ENCODE assay signal across 24 mouse cellular contexts in the genomic region with DNA sequence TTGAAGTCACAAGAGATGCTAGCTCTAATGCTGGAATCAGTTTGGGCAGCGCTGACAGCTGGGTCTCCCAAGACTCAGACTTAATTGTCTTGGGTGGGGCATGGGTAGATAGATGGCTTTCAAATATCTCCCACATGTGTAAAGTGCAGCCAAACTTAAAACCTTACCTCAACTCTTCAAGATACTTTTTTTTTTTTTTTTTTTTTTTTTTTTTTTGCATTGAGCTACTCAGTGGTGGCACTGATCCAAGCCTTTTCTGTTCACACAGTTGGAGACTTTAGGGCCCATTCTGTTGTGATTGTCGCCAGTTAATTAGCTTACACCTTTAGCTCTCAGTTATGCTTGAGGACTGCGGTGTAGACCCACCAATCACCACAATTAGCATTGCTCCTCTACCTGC.
DNase-seq lines count a peak whose midpoint lies in the region; ATAC-seq and TF ChIP-seq lines count a peak whose summit lies in the region.
"Had no signal": no experiment of that assay in that cellular context is flagged by ENCODE, and none has a peak within 500 bp of the region (broad histone marks: within the 10 kb centered on the region; RNA-seq: fewer than 3 reads in every experiment).

No protein-coding gene starts in this region.

- no peaks in the 10 kb centered on the region for H3K4me1 ChIP-seq in hindbrain, postnatal 0 days (ENCODE audit: insufficient read depth, low read length)
- H3K4me1 ChIP-seq in hindbrain, embryonic 12.5 days, result no peaks in the 10 kb centered on the region
- peaks cover 6 to 9% of the 10 kb centered on the region in 2 experiments for H3K4me1 ChIP-seq in MEL (ENCODE audit: control insufficient read depth in 1 of 2, insufficient read depth in 2 of 2, low read length in 2 of 2)
- H3K4me1 ChIP-seq: embryonic facial prominence, embryonic 12.5 days; hindbrain, embryonic 13.5 days had no signal

- H3K4me3 ChIP-seq in hindbrain, postnatal 0 days (ENCODE audit: low read length), result no peak overlapping the region
- H3K4me3 ChIP-seq in hindbrain, embryonic 12.5 days, result no peak overlapping the region
- no peak overlapping the region for H3K4me3 ChIP-seq in MEL (ENCODE audit: control insufficient read depth in 1 of 2, insufficient read depth in 1 of 2, low read depth in 2 of 2, low read length in 2 of 2)
- H3K4me3 ChIP-seq: embryonic facial prominence, embryonic 12.5 days; embryonic facial prominence, embryonic 15.5 days; heart, embryonic 12.5 days; heart, embryonic 15.5 days; hindbrain, embryonic 13.5 days had no signal

- H3K27me3 ChIP-seq in hindbrain, postnatal 0 days (ENCODE audit: insufficient read depth, low read length), result no peaks in the 10 kb centered on the region
- no peaks in the 10 kb centered on the region for H3K27me3 ChIP-seq in hindbrain, embryonic 12.5 days
- H3K27me3 ChIP-seq in MEL (ENCODE audit: control insufficient read depth in 1 of 2, insufficient read depth in 2 of 2, low read length in 2 of 2), result no peaks in the 10 kb centered on the region
- H3K27me3 ChIP-seq: embryonic facial prominence, embryonic 12.5 days; embryonic facial prominence, embryonic 15.5 days; heart, embryonic 12.5 days; heart, embryonic 15.5 days; hindbrain, embryonic 13.5 days had no signal

- no peaks in the 10 kb centered on the region for H3K9me3 ChIP-seq in hindbrain, postnatal 0 days (ENCODE audit: low read length)
- H3K9me3 ChIP-seq in hindbrain, embryonic 12.5 days (replicated peaks), result no peaks in the 10 kb centered on the region
- H3K9me3 ChIP-seq in MEL (replicated peaks; ENCODE audit: insufficient read depth, low read length), result no peaks in the 10 kb centered on the region
- H3K9me3 ChIP-seq: embryonic facial prominence, embryonic 12.5 days; embryonic facial prominence, embryonic 15.5 days; heart, embryonic 12.5 days; heart, embryonic 15.5 days; hindbrain, embryonic 13.5 days had no signal

- no peak overlapping the region for H3K4me2 ChIP-seq in hindbrain, postnatal 0 days (ENCODE audit: low read depth, low read length)
- no peak overlapping the region for H3K4me2 ChIP-seq in hindbrain, embryonic 12.5 days (replicated peaks)
- H3K4me2 ChIP-seq: embryonic facial prominence, embryonic 12.5 days; embryonic facial prominence, embryonic 15.5 days; heart, embryonic 12.5 days; heart, embryonic 15.5 days; hindbrain, embryonic 13.5 days had no signal

- no peak for TF ChIP-seq POLR2A in MEL (IDR thresholded peaks at IDR 0.05; ENCODE audit: control insufficient read depth in 1 of 2, insufficient read depth in 1 of 2, low read depth in 1 of 2, low read length in 2 of 2, poor library complexity in 1 of 2)

- no peak for TF ChIP-seq EP300 in MEL (IDR thresholded peaks at IDR 0.05; ENCODE audit: low read depth in 1 of 2, low read length in 2 of 2)

- TF ChIP-seq CTCF in hindbrain, postnatal 0 days (IDR thresholded peaks at IDR 0.05; ENCODE audit: low read depth), result no peak
- TF ChIP-seq CTCF in MEL (IDR thresholded peaks at IDR 0.05 in 2 of 3, conservative IDR thresholded peaks at IDR 0.05 in 1 of 3; ENCODE audit: control insufficient read depth in 1 of 3, insufficient read depth in 1 of 3, low read depth in 2 of 3, low read length in 3 of 3, poor library complexity in 1 of 3, severe bottlenecking in 1 of 3), result no peak

- no peak for ATAC-seq in hindbrain, postnatal 0 days
- no peak for ATAC-seq in hindbrain, embryonic 12.5 days (ENCODE audit: low FRiP score)
- ATAC-seq: activated CD4-positive, CD25-positive, alpha-beta regulatory T cell, adult 4 months; hindbrain, embryonic 16.5 days; inflammation-experienced regulatory T-cells, adult 6 months; intestine, embryonic 16.5 days had no signal

- no peaks in the 10 kb centered on the region for H3K79me2 ChIP-seq in MEL (ENCODE audit: control insufficient read depth, insufficient read depth, low read length, poor library complexity)

- peak; percentile 3 to 5 for DNase-seq in cerebellum, postnatal 14 days
- no peak for DNase-seq in cerebellum, adult 8-10 months
- DNase-seq in hindbrain, postnatal 0 days (ENCODE audit: low spot score), result peak; percentile 38
- no peak for DNase-seq in MEL (ENCODE audit: low read depth, low spot score)
- no peak for DNase-seq in heart, postnatal 10 days
- DNase-seq in heart, postnatal 14 days, result no peak
- DNase-seq: adrenal gland, adult 8-10 months; adrenal gland, postnatal 25 days; B cell, adult 2 months; cerebellum, adult 18-20 months; cerebellum, adult 9-11 months; gastrocnemius, postnatal 25 days; heart, adult 18-20 months; kidney, adult 18-20 months had no signal

- 53% methylated on average over 3 of the region's 3 CpGs for WGBS in hindbrain, postnatal 0 days
- WGBS in hindbrain, embryonic 12.5 days, result 69% methylated on average over 3 of the region's 3 CpGs

- intact Hi-C loops in heart, postnatal 10 days (cut with DNase I), result no loop called here
- intact Hi-C loops in heart, postnatal 14 days (cut with DNase I), result no loop called here

- H3K9ac ChIP-seq in hindbrain, postnatal 0 days (replicated peaks; ENCODE audit: low read length), result no peak overlapping the region
- H3K9ac ChIP-seq in hindbrain, embryonic 12.5 days, result no peak overlapping the region
- H3K9ac ChIP-seq in MEL (ENCODE audit: control insufficient read depth, low read depth, low read length, poor library complexity, severe bottlenecking), result no peak overlapping the region
- H3K9ac ChIP-seq: embryonic facial prominence, embryonic 12.5 days; embryonic facial prominence, embryonic 15.5 days; heart, embryonic 12.5 days; heart, embryonic 15.5 days; hindbrain, embryonic 13.5 days had no signal

- H3K36me3 ChIP-seq in hindbrain, postnatal 0 days (ENCODE audit: insufficient read depth, low read length), result peaks cover 7% of the 10 kb centered on the region; the same call in 1 of the 2 replicates
- 0 out of 2 replicates have a peak, but pooled peaks cover 5% of the 10 kb centered on the region for H3K36me3 ChIP-seq in hindbrain, embryonic 12.5 days
- H3K36me3 ChIP-seq in MEL (ENCODE audit: control insufficient read depth in 1 of 2, insufficient read depth in 2 of 2, low read length in 2 of 2), result peaks cover 0 to 16% of the 10 kb centered on the region in 2 experiments; a peak in 3 of 4 replicates
- H3K36me3 ChIP-seq: embryonic facial prominence, embryonic 12.5 days; embryonic facial prominence, embryonic 15.5 days; heart, embryonic 12.5 days; heart, embryonic 15.5 days had no signal

- H3K27ac ChIP-seq in hindbrain, postnatal 0 days, result no peak overlapping the region
- H3K27ac ChIP-seq in hindbrain, embryonic 12.5 days, result no peak overlapping the region
- H3K27ac ChIP-seq in MEL (ENCODE audit: control insufficient read depth, low read depth, low read length), result no peak overlapping the region
- H3K27ac ChIP-seq: embryonic facial prominence, embryonic 12.5 days; embryonic facial prominence, embryonic 15.5 days; heart, embryonic 15.5 days; hindbrain, embryonic 13.5 days had no signal

- no peak for TF ChIP-seq RAD21 in MEL (IDR thresholded peaks at IDR 0.05; ENCODE audit: low read depth, low read length)

TF ChIP-seq in MEL, 35 proteins besides CTCF, POLR2A, EP300 and RAD21:
- no peak for TF ChIP-seq ETS1 (IDR thresholded peaks at IDR 0.05; ENCODE audit: low read depth, low read length)
- TF ChIP-seq ZNF384 (IDR thresholded peaks at IDR 0.05; ENCODE audit: low read depth, low read length), result peak; percentile 74

Comparison
In these comparisons a context has a peak if more than half of its experiments do, and no peak if none do; other contexts are left out.
1. DNase-seq: peak in cerebellum, postnatal 14 days (2 of 2) and hindbrain, postnatal 0 days (single experiment); none in cerebellum, adult 8-10 months (single experiment), MEL (single experiment), heart, postnatal 10 days (0 of 2) and heart, postnatal 14 days (0 of 2).